Mouse (Mus musculus) urinary bladder, postnatal 0 days (tissue): ENCODE results near the gene Itfg1. TPM values are rescaled to one million over a fixed set of nuclear protein-coding genes. Genes with fewer than 3 reads are reported as not detected.

ENCODE experiments used
- microRNA-seq: library from miRNA; unstranded; fragments of <30 nt; microRNA quantifications from one replicate; pipeline ENCODE4, GENCODE M21; 2016
- polyA plus RNA-seq: library from polyadenylated mRNA; unstranded; fragments of >200 nt; fragmentation: Nextera tagmentation; extraction: Ambion mirVana; gene quantifications from 2 replicates; pipeline ENCODE4 v1.2.1, GENCODE M21; 2015

Itfg1 gene
- polyA plus RNA-seq: 60.4 and 68.7 TPM in 2 replicates

DNA sequence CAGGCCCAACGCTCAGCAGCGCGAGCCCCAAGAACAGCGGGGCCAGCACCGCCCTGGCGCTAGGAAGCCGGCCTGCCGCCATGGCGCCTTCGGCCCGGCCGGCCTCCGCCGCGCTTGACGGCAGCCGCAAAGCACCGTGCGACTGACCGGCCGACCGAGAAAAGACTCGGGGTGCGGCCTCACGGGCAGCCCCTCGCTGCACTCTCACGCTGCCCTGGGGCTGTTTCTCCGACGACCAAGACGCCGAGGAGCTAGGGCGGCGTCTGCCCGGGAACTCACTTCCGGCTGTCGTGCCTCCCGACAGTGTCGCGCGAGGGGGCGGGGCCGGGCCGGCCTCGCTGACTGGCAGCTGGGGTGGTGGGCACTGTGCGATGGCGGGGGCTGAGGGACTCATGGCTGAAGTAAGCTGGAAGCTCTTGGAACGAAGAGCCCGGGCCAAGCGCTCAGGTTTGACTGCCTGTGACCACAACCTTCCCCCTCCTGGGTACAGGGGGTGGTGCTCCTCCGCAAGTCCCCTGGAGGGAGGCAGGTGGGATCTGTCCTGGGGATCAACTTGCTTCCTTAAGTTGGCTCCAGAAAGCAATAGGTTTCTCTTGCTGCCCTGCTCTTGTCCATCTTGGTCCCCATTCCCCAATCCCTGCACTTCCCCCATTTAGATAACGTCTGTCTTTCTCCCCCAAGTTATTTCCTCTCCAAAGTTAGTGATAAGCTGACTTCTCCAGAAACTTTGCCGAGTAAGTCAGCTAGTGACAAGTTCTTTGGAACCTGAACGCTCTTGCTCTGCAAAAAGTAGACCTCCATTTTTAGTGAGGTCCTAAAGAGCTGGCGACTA is at the start of gene Itfg1, which contains the start of gene Phkb:
Gene Itfg1 (minus strand): TSS at position 265 of the 832 bp plus-strand sequence.
Gene Phkb (plus strand): TSS at position 303 of the 832 bp plus-strand sequence.

GRCm38 (mm10) chr8:85700751-85701351 is 139.9 kb downstream of the Itfg1 start, which contains the start of gene Neto2:
Gene Neto2, minus strand, starts transcription at chr8:85700924.

Small RNAs within 50 kb of the gene (microRNA-seq; reads per million reads assigned to microRNA genes)
- gene Mir8109: not detected

Other genes with a start within 250 kb of the Itfg1 start
- gene Neto2, start 140.0 kb downstream of the Itfg1 start, polyA plus RNA-seq: 2.8 and 4.2 TPM in 2 replicates
- 28.1 and 31.9 TPM in 2 replicates for gene Phkb, start within 50 bp of the Itfg1 start, polyA plus RNA-seq